Mouse (Mus musculus): Measurements from ENCODE around the gene Nipa2.
"Not testable (repeated sequence)": the region's sequence is repeated elsewhere in the genome, so short reads cannot be mapped to it uniquely, and the experiment has no call there.

The Nipa2 gene

GRCm38 (mm10) chr7:55959801-55960200, 2.5 kb downstream of the Nipa2 start:
- CTCF ChIA-PET, result no interaction called here
- POLR2A ChIA-PET, result interaction anchor here in 2 of 4 experiments (1.3 to 3.8 kb wide), 6 partner anchors 20 to 166 kb away, joined by 3 to 36 read pairs (median 8); partner anchors contain the start of genes Herc2 (in 1 of the 2), Nipa1 (in 1 of the 2) and Tubgcp5 (in 1 of the 2)

- ChIA-PET CTCF (interaction anchor here in 1 of 4 experiments (1.4 kb wide), 1 partner anchor 84 kb away, joined by 4 read pairs; no protein-coding TSS in a partner anchor), POLR2A (interaction anchor here in 1 of 4 experiments (1.5 kb wide), 1 partner anchor 29 kb away, joined by 3 read pairs; no protein-coding TSS in a partner anchor)
Observed at GRCm38 (mm10) chr7:55957916-55958315, 4.4 kb downstream of the Nipa2 start.

DNA sequence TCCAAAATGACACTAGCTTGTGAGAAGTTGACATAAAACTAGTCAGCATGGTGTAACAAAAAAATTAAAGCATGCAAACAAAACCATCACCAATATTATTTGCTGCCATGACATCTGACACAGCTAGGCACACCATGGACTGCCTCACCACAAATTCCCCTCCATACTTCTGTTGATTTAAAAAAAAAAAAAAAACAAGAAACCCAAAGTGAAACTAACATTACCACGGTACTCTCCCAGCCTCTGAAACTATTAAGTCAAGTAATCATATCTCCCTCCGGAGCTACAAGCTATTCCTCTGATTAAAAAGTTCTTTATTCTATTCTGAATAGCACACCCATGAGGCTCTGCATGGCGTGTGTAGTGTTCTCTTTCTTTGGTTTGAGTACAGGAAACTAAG, 5.1 kb downstream of the Nipa2 start:
- ChIA-PET POLR2A (interaction anchor here in 1 of 4 experiments (1.4 kb wide), 1 partner anchor 31 kb away, joined by 3 read pairs; no protein-coding TSS in a partner anchor), CTCF (interaction anchor here in 1 of 4 experiments (0.6 kb wide), 1 partner anchor 176 kb away, joined by 3 read pairs; no protein-coding TSS in a partner anchor)

- ChIA-PET POLR2A (interaction anchor here in 2 of 4 experiments (0.6 to 1.4 kb wide), 5 partner anchors 11 to 166 kb away, joined by 3 to 4 read pairs (median 3); no protein-coding TSS in a partner anchor), CTCF (interaction anchor here in 1 of 4 experiments (0.6 kb wide), 1 partner anchor 86 kb away, joined by 3 read pairs; no protein-coding TSS in a partner anchor)
Observed at GRCm38 (mm10) chr7:55956054-55956453, 6.2 kb downstream of the Nipa2 start.

DNA sequence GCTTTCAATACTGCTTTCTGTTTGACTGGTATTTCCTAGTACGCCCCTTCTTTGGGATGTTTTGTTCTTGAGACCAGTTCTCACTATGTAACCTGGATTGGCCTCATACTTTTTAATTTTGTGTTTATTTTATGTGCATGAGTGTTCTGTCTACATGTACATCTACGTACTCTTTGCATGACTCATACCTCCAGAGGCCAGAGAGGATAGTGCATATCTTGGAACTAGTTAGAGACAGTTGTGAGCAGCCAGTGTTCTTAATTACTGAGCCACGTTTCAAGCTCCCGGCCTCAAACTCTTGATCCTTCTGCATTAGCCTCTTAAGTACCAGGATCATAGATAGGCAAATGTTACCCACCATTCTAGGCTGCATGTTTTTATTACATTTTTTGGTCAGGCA, 23.9 kb downstream of the Nipa2 start:
- POLR2A ChIA-PET, result interaction anchor here in 3 of 4 experiments (0.8 to 4.9 kb wide), 6 partner anchors 8 to 34 kb away, joined by 3 to 36 read pairs (median 4); partner anchors contain the start of gene Nipa2 (in 3 of the 3)
- CTCF ChIA-PET, result no interaction called here

GRCm38 (mm10) chr7:55935025-55935424, 27.3 kb downstream of the Nipa2 start:
- CTCF ChIA-PET, result no interaction called here

GRCm38 (mm10) chr7:55928649-55929048, 33.6 kb downstream of the Nipa2 start:
- ChIA-PET CTCF (no interaction called here), POLR2A (interaction anchor here in 1 of 4 experiments (1.0 to 1.5 kb wide), 2 partner anchors 10 to 30 kb away, joined by 3 read pairs; no protein-coding TSS in a partner anchor)

More at GRCm38 (mm10) chr7:55935025-55935424, 27.3 kb downstream of the Nipa2 start:
- POLR2A ChIA-PET, result no interaction called here

DNA sequence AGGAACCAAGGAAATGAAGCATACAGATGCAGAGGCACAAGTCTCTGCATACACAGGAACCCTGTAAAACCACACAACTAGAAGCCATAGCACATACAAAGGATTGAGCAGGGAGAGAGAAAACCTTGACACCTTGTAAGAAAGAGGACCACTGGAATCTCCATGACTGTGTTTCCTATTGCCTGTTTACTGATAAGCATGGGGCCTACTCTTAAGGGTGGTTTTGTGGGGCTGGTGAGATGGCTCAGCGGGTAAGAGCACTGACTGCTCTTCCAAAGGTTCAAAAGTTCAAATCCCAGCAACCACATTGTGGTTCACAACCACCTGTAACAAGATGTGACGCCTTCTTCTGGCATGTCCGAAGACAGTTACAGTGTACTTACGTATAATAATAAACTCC, 35.0 kb downstream of the Nipa2 start:
- ChIA-PET CTCF (no interaction called here), POLR2A (interaction anchor here in 2 of 4 experiments (0.7 to 1.5 kb wide), 2 partner anchors 8 to 37 kb away, joined by 3 to 4 read pairs; no protein-coding TSS in a partner anchor)

- CTCF ChIA-PET, result not testable (repeated sequence)
Observed at GRCm38 (mm10) chr7:55918365-55918764, 43.9 kb downstream of the Nipa2 start.

DNA sequence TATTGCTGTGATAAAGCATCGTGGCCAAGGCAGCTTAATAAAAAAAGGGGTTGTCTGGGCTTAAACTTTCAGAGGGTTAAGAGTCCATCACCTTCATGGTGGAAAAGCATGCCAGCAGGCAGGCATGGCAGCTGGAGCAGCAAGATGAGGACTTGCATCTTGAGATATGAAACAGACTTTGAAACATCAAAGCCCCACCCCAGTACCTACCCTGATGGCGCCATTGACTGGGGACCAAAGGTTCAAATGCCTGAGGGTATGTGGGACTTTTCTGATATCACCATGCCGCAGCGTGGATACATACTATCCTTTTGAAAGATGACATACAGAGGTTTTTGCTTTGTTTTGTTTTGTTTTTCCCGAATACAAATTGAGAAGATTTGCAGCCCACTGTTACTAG, 50.2 kb downstream of the Nipa2 start:
- POLR2A ChIA-PET, result no interaction called here

More at GRCm38 (mm10) chr7:55918365-55918764, 43.9 kb downstream of the Nipa2 start:
- POLR2A ChIA-PET, result interaction anchor here in 1 of 4 experiments (1.1 to 1.5 kb wide), 2 partner anchors 10 to 44 kb away, joined by 3 read pairs; partner anchors contain the start of gene Nipa2

DNA sequence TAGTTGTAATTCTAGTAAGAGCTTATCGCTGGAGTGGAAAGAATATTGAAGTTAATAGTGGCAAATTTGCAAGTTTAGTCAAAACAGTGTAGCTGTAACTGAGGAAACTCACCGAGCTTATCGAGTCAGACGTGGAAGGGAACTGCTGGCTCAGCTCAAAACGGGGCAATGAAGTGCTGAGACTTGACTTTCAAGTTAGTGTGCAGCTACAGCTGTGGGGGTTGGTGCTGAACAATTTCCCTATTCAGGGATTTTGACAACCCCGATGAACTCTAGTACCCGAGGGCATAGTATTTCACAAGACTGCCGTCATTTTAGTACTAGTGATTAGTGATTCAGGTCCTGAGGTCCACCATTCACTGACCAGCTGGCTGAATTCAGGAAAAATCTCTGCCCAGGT, 50.9 kb downstream of the Nipa2 start:
- ChIA-PET CTCF (no interaction called here), POLR2A (interaction anchor here in 2 of 4 experiments (0.9 to 1.6 kb wide), 4 partner anchors 12 to 95 kb away, joined by 3 to 9 read pairs (median 4); partner anchors contain the start of gene Nipa2 (in 1 of the 2))

More for the DNA sequence above, 50.2 kb downstream of the Nipa2 start:
- CTCF ChIA-PET, result no interaction called here

DNA sequence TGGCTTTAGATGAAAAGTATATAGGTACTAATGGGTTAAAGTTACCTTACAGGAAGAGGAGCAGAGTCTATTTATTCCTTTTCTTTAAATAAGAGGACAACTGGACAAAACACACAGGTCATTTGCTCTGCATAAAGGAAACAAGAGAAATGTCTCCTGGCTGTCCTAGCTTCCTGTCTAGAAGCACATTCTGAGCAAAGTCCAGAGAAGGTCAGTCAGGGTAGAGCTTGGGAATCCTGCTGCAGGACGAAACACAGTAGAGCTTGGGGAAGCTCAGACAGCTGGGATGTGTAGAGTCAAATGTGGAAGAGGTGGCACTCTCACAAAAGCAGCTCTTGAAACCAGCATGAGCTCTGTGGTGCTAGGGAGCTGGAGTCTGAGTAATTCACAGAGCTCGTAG, 51.9 kb downstream of the Nipa2 start:
- ChIA-PET CTCF (no interaction called here), POLR2A (interaction anchor here in 2 of 4 experiments (0.6 to 1.6 kb wide), 4 partner anchors 13 to 94 kb away, joined by 3 to 9 read pairs (median 4); partner anchors contain the start of gene Nipa2 (in 1 of the 2))

- ChIA-PET POLR2A (no interaction called here), CTCF (no interaction called here)
Observed at GRCm38 (mm10) chr7:55909519-55909918, 52.8 kb downstream of the Nipa2 start.

GRCm38 (mm10) chr7:55905449-55905848, 56.8 kb downstream of the Nipa2 start:
- ChIA-PET POLR2A (interaction anchor here in 1 of 4 experiments (1.5 to 1.8 kb wide), 2 partner anchors 13 to 57 kb away, joined by 3 to 5 read pairs; partner anchors contain the start of gene Nipa2), CTCF (no interaction called here)

DNA sequence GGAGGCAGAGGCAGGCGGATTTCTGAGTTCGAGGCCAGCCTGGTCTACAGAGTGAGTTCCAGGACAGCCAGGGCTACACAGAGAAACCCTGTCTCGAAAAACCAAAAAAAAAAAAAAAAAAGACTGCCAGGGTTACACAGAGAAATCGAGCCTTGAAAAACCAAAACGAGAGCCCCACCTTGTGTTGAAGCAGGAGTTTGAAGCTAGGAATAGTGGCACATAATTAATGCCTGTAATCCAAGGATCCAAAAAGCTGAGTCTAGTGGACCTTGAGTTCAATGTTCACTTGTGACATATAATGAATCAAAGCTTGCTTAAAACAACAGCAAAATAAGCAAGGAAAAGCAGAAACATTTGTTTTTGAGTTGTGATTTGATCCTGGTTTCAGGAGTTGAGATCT, 58.5 kb downstream of the Nipa2 start:
- POLR2A ChIA-PET, result interaction anchor here in 2 of 4 experiments (0.6 to 1.1 kb wide), 2 partner anchors 34 to 1140 kb away, joined by 3 read pairs; no protein-coding TSS in a partner anchor

DNA sequence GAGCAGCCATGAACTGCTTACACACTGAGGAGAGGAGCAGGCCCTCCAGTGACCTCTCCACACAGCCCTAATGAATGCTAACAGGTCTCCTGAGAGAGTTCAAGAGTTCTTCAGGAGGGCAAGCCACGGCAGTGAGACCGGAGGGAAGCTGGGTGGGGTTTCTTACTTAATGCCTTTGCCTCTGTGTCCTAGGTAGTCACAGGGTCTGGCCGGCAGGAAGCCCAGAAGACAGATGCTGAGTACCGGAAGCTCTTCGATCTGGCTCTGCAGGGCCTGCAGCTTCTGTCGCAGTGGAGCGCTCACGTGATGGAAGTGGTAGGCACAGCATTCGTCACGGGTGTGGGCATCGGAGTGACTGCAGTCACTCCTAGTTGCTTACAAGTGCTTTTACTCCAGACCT, 70.5 kb downstream of the Nipa2 start:
- ChIA-PET POLR2A (interaction anchor here in 3 of 4 experiments (0.5 to 2.6 kb wide), 30 partner anchors 10 to 255 kb away, joined by 3 to 16 read pairs (median 4); partner anchors contain the start of genes Cyfip1 (in 2 of the 3), Nipa2 (in 2 of the 3), Tubgcp5 (in 2 of the 3) and Herc2 (in 1 of the 3)), CTCF (no interaction called here)

More for the DNA sequence above, 58.5 kb downstream of the Nipa2 start:
- CTCF ChIA-PET, result interaction anchor here in 1 of 4 experiments (0.6 kb wide), 1 partner anchor 54 kb away, joined by 3 read pairs; no protein-coding TSS in a partner anchor

DNA sequence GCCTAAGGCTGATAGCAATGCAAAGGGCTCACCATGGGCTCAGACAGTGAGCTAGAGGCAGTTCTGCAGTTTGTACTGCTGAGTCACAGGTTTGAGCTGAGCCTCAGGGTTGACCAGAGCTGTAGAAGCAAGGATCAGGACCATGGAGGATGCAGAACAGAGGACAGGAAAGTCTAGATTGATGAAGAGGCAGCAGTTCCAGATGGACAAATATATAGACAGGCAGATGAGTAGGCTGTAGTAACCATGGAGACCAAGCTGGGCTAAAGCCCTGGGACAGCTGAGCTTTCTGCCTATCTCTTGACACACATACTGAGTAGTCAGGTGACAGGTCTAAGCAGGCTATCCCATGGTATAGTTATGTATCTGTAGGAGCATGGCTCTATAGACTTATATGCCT, 71.5 kb downstream of the Nipa2 start:
- CTCF ChIA-PET, result no interaction called here
- POLR2A ChIA-PET, result interaction anchor here in 2 of 4 experiments (0.7 to 2.2 kb wide), 8 partner anchors 10 to 71 kb away, joined by 3 to 14 read pairs (median 4); partner anchors contain the start of genes Cyfip1 (in 2 of the 2) and Nipa2 (in 2 of the 2)

- POLR2A ChIA-PET, result interaction anchor here in 2 of 4 experiments (1.0 to 2.1 kb wide), 5 partner anchors 9 to 72 kb away, joined by 3 to 8 read pairs (median 4); partner anchors contain the start of genes Cyfip1 (in 1 of the 2) and Nipa2 (in 1 of the 2)
Observed at GRCm38 (mm10) chr7:55889996-55890395, 72.3 kb downstream of the Nipa2 start.

DNA sequence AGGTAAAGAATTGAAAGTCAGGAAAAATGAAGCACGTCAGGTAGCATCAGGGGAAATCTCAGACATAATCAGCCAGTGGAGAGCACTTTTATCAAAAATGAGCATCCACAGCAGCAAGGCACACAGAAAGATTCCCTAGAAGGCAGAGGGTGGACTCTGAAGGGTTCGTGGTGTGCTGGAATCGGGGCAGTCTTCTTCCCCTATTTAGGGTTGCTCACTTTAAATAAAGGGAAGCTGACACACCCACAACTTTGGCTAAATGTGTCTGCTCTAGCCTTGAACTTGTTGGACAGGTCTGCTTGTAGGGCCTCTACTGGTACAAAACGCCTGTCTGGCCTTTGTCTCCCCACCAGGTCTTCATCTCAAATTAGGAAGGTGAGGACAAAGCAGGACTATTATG, 73.7 kb downstream of the Nipa2 start:
- ChIA-PET POLR2A (no interaction called here), CTCF (interaction anchor here in 1 of 4 experiments (0.5 kb wide), 1 partner anchor 572 kb away, joined by 5 read pairs; no protein-coding TSS in a partner anchor)

More at GRCm38 (mm10) chr7:55889996-55890395, 72.3 kb downstream of the Nipa2 start:
- CTCF ChIA-PET, result no interaction called here
